ENCODE assay signal across 10 mouse cellular contexts in genomic region chr4:100181676-100182075, GRCm38 (mm10).
DNase-seq lines count a peak whose midpoint lies in the region; ATAC-seq and TF ChIP-seq lines count a peak whose summit lies in the region.
"Had no signal": no experiment of that assay in that cellular context is flagged by ENCODE, and none has a peak within 500 bp of the region (broad histone marks: within the 10 kb centered on the region; RNA-seq: fewer than 3 reads in every experiment).

No protein-coding gene starts in this region.

- TF ChIP-seq EP300 in lung, postnatal 0 days (IDR thresholded peaks at IDR 0.05): no peak

- H3K36me3 ChIP-seq in lung, postnatal 0 days (ENCODE audit: insufficient read depth, low read length): no peaks in the 10 kb centered on the region
- no peaks in the 10 kb centered on the region for H3K36me3 ChIP-seq in intestine, embryonic 15.5 days
- H3K36me3 ChIP-seq: kidney, embryonic 15.5 days had no signal

- H3K4me2 ChIP-seq in lung, postnatal 0 days (replicated peaks; ENCODE audit: low read depth, low read length): no peak overlapping the region
- no peak overlapping the region for H3K4me2 ChIP-seq in intestine, embryonic 15.5 days (replicated peaks)
- H3K4me2 ChIP-seq: kidney, embryonic 15.5 days had no signal

- H3K4me1 ChIP-seq in lung, adult 2 months (ENCODE audit: control insufficient read depth, insufficient read depth, low read length): 0 out of 2 replicates have a peak, but pooled peaks cover 2% of the 10 kb centered on the region
- H3K4me1 ChIP-seq in lung, postnatal 0 days (ENCODE audit: insufficient read depth, low read depth, low read length): peaks cover 5% of the 10 kb centered on the region; the same call in 1 of the 2 replicates
- H3K4me1 ChIP-seq in intestine, embryonic 15.5 days (replicated peaks): no peaks in the 10 kb centered on the region

- H3K9me3 ChIP-seq in lung, postnatal 0 days (ENCODE audit: low read length): no peaks in the 10 kb centered on the region
- H3K9me3 ChIP-seq in intestine, embryonic 15.5 days: no peaks in the 10 kb centered on the region
- H3K9me3 ChIP-seq: kidney, embryonic 15.5 days had no signal

- 50% methylated on average over 5 of the region's 5 CpGs for WGBS in lung, adult 2 months
- WGBS in lung, postnatal 0 days: 48% methylated on average over 5 of the region's 5 CpGs
- 54% methylated on average over 5 of the region's 5 CpGs for WGBS in intestine, embryonic 15.5 days

- no peak overlapping the region for H3K9ac ChIP-seq in lung, postnatal 0 days (replicated peaks; ENCODE audit: low read depth)
- H3K9ac ChIP-seq in intestine, embryonic 15.5 days: no peak overlapping the region
- H3K9ac ChIP-seq: kidney, embryonic 15.5 days had no signal

- no peak overlapping the region for H3K4me3 ChIP-seq in lung, adult 2 months (replicated peaks; ENCODE audit: extremely low read depth, low read depth, low read length)
- no peak overlapping the region for H3K4me3 ChIP-seq in lung, postnatal 0 days (ENCODE audit: low read depth, low read length)
- H3K4me3 ChIP-seq in intestine, embryonic 15.5 days (replicated peaks): no peak overlapping the region
- H3K4me3 ChIP-seq: kidney, embryonic 15.5 days had no signal

- H3K27ac ChIP-seq in lung, postnatal 0 days (ENCODE audit: low read length): no peak overlapping the region
- no peak overlapping the region for H3K27ac ChIP-seq in intestine, embryonic 15.5 days
- H3K27ac ChIP-seq: kidney, embryonic 15.5 days; macrophage had no signal

- no peak for TF ChIP-seq CTCF in lung, adult 2 months (IDR thresholded peaks at IDR 0.05; ENCODE audit: insufficient read depth, low read length)
- no peak for TF ChIP-seq CTCF in lung, postnatal 0 days (IDR thresholded peaks at IDR 0.05)

- no peak for TF ChIP-seq POLR2A in lung, adult 2 months (IDR thresholded peaks at IDR 0.05; ENCODE audit: borderline replicate concordance, extremely low read depth, low read depth, low read length)

- DNase-seq in lung, adult 18-20 months: peak; percentile 34 to 44
- DNase-seq in lung, adult 2 months: no peak
- peak; percentile 59 for DNase-seq in adrenal gland, postnatal 25 days
- peak; percentile 63 for DNase-seq in gastrocnemius, postnatal 10 days
- DNase-seq in lung, postnatal 0 days (ENCODE audit: low spot score): peak; percentile 26
- DNase-seq in embryo, embryonic 10 days (ENCODE audit: low spot score): no peak
- DNase-seq in thymus, postnatal 4 days: no peak

- no peak for ATAC-seq in lung, postnatal 0 days
- no peak for ATAC-seq in intestine, embryonic 15.5 days

- H3K27me3 ChIP-seq in lung, postnatal 0 days (replicated peaks; ENCODE audit: insufficient read depth, low read length): no peaks in the 10 kb centered on the region
- no peaks in the 10 kb centered on the region for H3K27me3 ChIP-seq in intestine, embryonic 15.5 days (replicated peaks)
- H3K27me3 ChIP-seq: kidney, embryonic 15.5 days had no signal

Comparison
In these comparisons a context has a peak if more than half of its experiments do, and no peak if none do; other contexts are left out.
1. DNase-seq: peak in lung, adult 18-20 months (2 of 2), adrenal gland, postnatal 25 days (single experiment), gastrocnemius, postnatal 10 days (single experiment) and lung, postnatal 0 days (single experiment); none in lung, adult 2 months (single experiment), embryo, embryonic 10 days (single experiment) and thymus, postnatal 4 days (single experiment).